Mouse (Mus musculus): ENCODE measurements at regions not wholly inside any gene's neighbourhood (a gene's known extent, or its start where the extent isn't known, plus 50 kb on each side); places are given as distances from the start of the nearest gene placed in this dataset.

DNA sequence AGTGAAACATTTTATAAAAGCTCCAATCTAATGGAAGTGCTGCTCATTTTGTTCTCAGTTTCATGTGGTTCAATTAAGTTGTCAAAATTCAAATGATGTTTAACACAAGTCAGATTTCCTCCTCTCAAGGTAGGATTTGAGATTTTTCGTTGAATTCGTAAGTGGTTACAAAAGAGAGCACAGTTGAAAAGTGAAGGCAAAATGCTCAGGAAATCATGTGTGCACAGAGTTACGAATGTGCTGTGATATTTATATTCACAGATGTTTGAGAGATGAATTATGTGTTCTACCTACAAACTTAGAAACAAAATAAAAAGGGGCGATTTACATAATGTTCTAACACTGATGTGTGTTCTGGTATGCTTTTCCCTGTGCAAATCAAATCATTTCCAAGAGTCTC, 433.1 kb downstream of the Arl4a start:
- TF ChIP-seq CHD2 (IDR thresholded peaks at IDR 0.05; ENCODE audit: low read depth, low read length) (no peak), HCFC1 (IDR thresholded peaks at IDR 0.05; ENCODE audit: borderline replicate concordance, insufficient read depth, low read length) (no peak), MAFK (IDR thresholded peaks at IDR 0.05; ENCODE audit: insufficient read depth, low read depth, low read length) (no peak)
